Mouse (Mus musculus) neural tube, embryonic 14.5 days (tissue): ENCODE data around the gene Tnfaip1. TPM values are rescaled to one million over a fixed set of nuclear protein-coding genes. Genes with fewer than 3 reads are reported as not detected.
"Not testable (repeated sequence)": the region's sequence is repeated elsewhere in the genome, so short reads cannot be mapped to it uniquely, and the experiment has no call there.

Experiments used
- ATAC-seq: fragments of 200-750 bp; cut with Nextera tagmentation; 2 replicates; pipeline ENCODE4 v1.8.0; 2017; ENCODE audit warnings: low read depth, mild to moderate bottlenecking, moderate TSS enrichment, moderate library complexity
- H3K27ac ChIP-seq: fragments of 300-500 bp; sonication (generic); 2 replicates; pipeline ENCODE4 v1.5.1; 2014; ENCODE audit warnings: low read depth, mild to moderate bottlenecking, control low read depth, low read length, moderate library complexity, mixed read lengths
- H3K27me3 ChIP-seq: fragments of 300-500 bp; sonication (generic); 2 replicates; pipeline ENCODE4 v1.6.1; 2014; ENCODE audit warnings: low read length; ENCODE audit not compliant: control insufficient read depth, insufficient read depth
- H3K36me3 ChIP-seq: fragments of 300-500 bp; sonication (generic); 2 replicates; pipeline ENCODE4 v1.6.1; 2014; ENCODE audit warnings: low read length, mixed read lengths; ENCODE audit not compliant: control insufficient read depth, insufficient read depth
- H3K4me1 ChIP-seq: fragments of 300-500 bp; sonication (generic); 2 replicates; pipeline ENCODE4 v1.6.1; 2014; ENCODE audit warnings: low read length; ENCODE audit not compliant: control insufficient read depth, insufficient read depth
- H3K4me2 ChIP-seq: fragments of 300-500 bp; sonication (generic); 2 replicates; pipeline ENCODE4 v1.6.1; 2014; ENCODE audit warnings: mild to moderate bottlenecking, low read depth, low read length, control low read depth
- H3K4me3 ChIP-seq: fragments of 300-500 bp; sonication (generic); 2 replicates; pipeline ENCODE4 v1.5.1; 2014; ENCODE audit warnings: low read depth, low read length, control low read depth, mixed read lengths
- H3K9ac ChIP-seq: fragments of 300-500 bp; sonication (generic); replicated peaks from 2 replicates; pipeline ENCODE4 v1.6.1; 2014; ENCODE audit warnings: low read depth, mild to moderate bottlenecking, control low read depth, low read length, mixed read lengths
- H3K9me3 ChIP-seq: fragments of 300-500 bp; sonication (generic); 2 replicates; pipeline ENCODE4 v1.6.1; 2016; ENCODE audit warnings: low read length; ENCODE audit not compliant: control insufficient read depth
- WGBS: fragments of 180-500 bp; shearing (Covaris S2); extraction: QIAGEN DNeasy Blood & Tissue Kit; methylation state at CpG from one replicate; pipeline ENCODE4 v1.1.7; 2014; 5-methylcytosine and 5-hydroxymethylcytosine counted together
- polyA plus RNA-seq: library from polyadenylated mRNA; unstranded; fragments of >200 nt; fragmentation: Nextera tagmentation; extraction: Ambion mirVana; gene quantifications from 2 replicates; pipeline ENCODE4 v1.2.1, GENCODE M21; 2014

Tnfaip1 gene
- 49.3 and 55.0 TPM in 2 replicates for polyA plus RNA-seq

DNA sequence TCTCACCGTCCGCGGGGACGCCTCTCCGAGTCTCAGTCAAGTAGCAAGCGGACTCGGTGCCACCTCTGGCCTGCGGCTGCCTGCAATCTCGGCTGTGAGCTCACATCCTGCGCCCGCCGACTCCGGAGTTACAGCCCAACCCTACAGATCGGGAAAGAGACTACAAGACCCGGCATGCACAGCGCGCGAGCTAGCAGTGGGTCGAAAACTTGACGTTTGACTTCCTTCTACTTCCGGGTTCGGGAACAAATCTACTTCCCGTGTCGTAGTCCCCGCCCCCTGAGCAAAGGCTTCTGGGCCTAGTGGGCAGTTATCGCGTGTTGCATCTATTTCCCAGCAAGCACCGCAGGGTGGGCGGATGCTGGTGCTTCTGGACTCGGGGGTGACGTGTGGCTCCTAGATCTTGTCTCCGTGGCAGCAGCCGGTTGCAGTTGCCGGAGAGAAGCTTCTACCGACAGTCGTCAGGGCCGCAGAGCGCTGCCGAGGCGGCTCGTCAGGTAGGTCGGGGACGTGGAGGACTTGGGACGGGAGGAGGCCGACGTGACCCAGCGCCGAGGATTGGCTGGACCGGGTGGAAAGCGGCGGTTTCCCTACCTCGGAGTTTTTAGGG lies at the start of gene Tnfaip1, which contains the start of gene Ift20:
TSS of gene Tnfaip1 (minus strand) at position 253 of the 610 bp plus-strand sequence.
TSS of gene Ift20 (plus strand) at position 282 of the 610 bp plus-strand sequence.
- Histone ChIP-seq H3K4me2 (peak within 1 kb of the TSS; percentile 83), H3K9me3 (no peaks in the 10 kb centered on the region), H3K9ac (peak within 1 kb of the TSS; percentile 72), H3K27ac (peak within 1 kb of the TSS; percentile 87), H3K4me1 (peaks cover 18% of the 10 kb centered on the region), H3K36me3 (peaks cover 13% of the 10 kb centered on the region; the same call in 1 of the 2 replicates), H3K4me3 (peak within 1 kb of the TSS; percentile 66), H3K27me3 (no peaks in the 10 kb centered on the region)
- peak; percentile 98 for ATAC-seq
- WGBS, result under 1% methylated on average over 52 of the region's 52 CpGs

DNA sequence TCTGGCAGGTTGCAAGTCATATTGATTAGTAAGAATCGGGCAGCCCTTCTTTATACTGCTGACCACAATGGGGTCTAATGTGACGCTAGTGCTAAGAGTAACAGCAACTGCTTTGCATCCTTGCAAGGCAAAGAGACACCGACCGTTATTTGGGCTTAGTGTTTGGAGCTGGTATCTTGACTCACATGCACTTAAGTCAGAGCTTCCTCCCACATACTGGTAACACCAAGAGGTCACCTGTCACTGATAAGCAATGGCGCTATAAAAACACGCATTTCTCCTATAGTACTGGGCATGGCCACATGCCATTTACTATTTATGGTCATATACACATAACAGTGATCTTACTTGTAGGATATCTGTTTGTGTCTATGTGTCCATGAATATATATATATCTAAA lies 46.7 kb upstream of the Tnfaip1 start:
- WGBS, result 89% methylated on average over 6 of the region's 6 CpGs
- Histone ChIP-seq H3K4me2 (no peak overlapping the region), H3K4me3 (no peak overlapping the region), H3K9ac (no peak overlapping the region), H3K27me3 (no peaks in the 10 kb centered on the region), H3K36me3 (peaks cover 24% of the 10 kb centered on the region; the same call in 1 of the 2 replicates), H3K4me1 (no peaks in the 10 kb centered on the region), H3K9me3 (no peaks in the 10 kb centered on the region), H3K27ac (no peak overlapping the region)
- no peak for ATAC-seq

DNA sequence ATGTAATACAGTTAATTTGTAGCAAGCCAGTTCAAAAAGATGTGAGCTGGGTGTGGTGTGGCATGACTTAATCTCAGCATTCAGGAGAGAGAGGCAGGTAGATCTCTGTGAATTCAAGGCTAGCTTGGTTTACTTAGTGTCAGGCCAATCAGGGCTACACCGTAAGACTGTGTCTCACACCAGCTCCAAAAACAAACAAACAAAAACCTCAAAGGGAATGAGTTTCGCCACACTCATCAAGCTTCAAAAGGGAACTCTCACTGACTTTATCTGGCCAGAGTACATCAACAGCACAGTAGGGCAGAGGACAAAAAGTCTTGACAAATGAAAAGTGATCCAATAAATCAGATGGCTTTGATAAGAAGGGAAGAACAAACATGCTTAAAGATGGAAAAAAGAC lies 38.8 kb upstream of the Tnfaip1 start:
- H3K27ac ChIP-seq, result no peak overlapping the region
- no peak overlapping the region for H3K4me2 ChIP-seq
- H3K4me1 ChIP-seq, result no peaks in the 10 kb centered on the region
- H3K9me3 ChIP-seq, result no peaks in the 10 kb centered on the region
- WGBS, result 65% methylated on average over 2 of the region's 2 CpGs
- H3K4me3 ChIP-seq, result no peak overlapping the region
- ATAC-seq, result no peak
- H3K9ac ChIP-seq, result no peak overlapping the region
- H3K27me3 ChIP-seq, result no peaks in the 10 kb centered on the region
- peaks cover 21% of the 10 kb centered on the region for H3K36me3 ChIP-seq

DNA sequence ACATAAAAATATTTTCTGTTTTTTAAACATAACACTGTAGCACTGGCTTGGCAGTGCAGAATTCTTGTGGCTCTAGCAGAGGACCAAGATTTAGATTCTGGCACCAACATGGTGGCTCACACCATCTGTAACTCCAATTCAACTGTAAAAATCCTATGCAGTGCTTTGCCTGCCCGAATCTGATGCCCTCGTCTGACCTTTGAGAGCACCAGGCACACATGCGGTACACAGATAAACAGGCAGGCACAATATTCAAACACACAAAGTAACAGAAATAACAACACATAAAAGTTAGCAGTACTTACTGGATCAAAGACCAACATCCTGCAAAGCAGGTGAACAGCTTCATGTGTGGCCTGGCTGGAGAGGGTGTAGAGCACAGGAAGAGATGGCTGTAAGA lies 38.4 kb upstream of the Tnfaip1 start:
- Histone ChIP-seq H3K9ac (no peak overlapping the region), H3K27ac (no peak overlapping the region), H3K36me3 (peaks cover 21% of the 10 kb centered on the region), H3K4me1 (no peaks in the 10 kb centered on the region), H3K4me3 (no peak overlapping the region), H3K27me3 (no peaks in the 10 kb centered on the region), H3K4me2 (no peak overlapping the region), H3K9me3 (no peaks in the 10 kb centered on the region)
- WGBS, result 89% methylated on average over 3 of the region's 3 CpGs
- ATAC-seq, result no peak

DNA sequence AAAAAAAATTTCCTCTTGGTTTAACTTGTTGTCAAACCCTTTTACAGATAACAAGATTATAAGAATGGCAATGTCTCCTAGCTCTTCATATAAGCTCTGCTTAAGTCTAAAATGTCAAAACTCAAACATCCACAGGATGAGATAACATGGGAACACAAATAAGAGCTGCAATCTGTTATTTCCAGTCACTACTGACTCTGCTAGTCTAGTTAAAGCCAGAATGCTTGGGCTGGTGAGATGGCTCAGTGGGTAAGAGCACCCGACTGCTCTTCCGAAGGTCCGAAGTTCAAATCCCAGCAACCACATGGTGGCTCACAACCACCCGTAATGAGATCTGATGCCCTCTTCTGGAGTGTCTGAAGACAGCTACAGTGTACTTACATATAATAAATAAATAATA lies 37.9 kb upstream of the Tnfaip1 start:
- ATAC-seq, result not testable (repeated sequence)

DNA sequence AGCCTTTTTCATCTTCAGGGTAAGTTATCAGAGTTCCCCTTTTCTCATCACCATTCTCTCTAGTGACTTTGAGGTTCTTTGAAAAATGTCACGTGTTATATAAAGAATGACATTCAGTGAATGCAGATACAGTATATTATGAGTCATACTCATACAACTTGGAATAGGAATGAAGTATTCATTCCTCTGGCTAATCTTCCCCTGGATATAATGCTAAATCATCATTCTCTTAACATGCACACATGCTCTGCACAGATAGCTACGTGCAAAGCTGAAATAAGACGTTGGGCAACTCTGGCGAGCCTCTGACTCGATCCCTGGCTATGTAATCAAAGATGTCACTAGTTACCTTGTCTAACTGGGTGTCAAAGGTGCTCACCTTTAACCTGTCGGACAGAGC lies 35.7 kb upstream of the Tnfaip1 start:
- H3K4me2 ChIP-seq, result no peak overlapping the region
- H3K4me3 ChIP-seq, result no peak overlapping the region
- 97% methylated on average over 6 of the region's 6 CpGs for WGBS
- no peaks in the 10 kb centered on the region for H3K4me1 ChIP-seq
- no peak overlapping the region for H3K9ac ChIP-seq
- ATAC-seq, result no peak
- H3K27ac ChIP-seq, result no peak overlapping the region
- no peaks in the 10 kb centered on the region for H3K27me3 ChIP-seq
- peaks cover 15% of the 10 kb centered on the region for H3K36me3 ChIP-seq
- H3K9me3 ChIP-seq, result no peaks in the 10 kb centered on the region

More for the DNA sequence above, 37.9 kb upstream of the Tnfaip1 start:
- H3K9me3 ChIP-seq, H3K4me3 ChIP-seq, H3K27ac ChIP-seq, H3K9ac ChIP-seq, H3K4me2 ChIP-seq, H3K4me1 ChIP-seq, H3K27me3 ChIP-seq: not testable (repeated sequence)
- 94% methylated on average over 3 of the region's 4 CpGs for WGBS
- H3K36me3 ChIP-seq, result peaks cover 17% of the 10 kb centered on the region

DNA sequence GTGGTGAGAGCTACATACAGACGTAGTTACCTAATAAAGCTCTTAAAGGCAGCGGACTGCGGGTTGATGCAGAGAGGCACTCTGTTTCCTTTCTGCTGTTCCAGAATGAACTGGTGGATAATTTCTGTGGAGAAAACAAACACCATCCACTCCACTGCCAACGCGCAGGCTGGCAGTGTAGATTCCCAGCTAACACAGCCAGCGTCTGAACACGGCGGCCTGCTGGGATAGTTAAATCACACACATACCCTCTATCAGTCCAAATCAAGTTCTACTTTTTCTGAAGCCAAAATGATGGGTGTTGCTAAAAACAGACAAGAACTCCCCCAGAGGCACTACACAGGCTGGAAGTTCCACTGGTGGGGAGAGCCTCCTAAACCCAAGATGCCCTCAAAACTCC lies 35.3 kb upstream of the Tnfaip1 start:
- Histone ChIP-seq H3K4me3 (no peak overlapping the region), H3K27ac (no peak overlapping the region), H3K27me3 (no peaks in the 10 kb centered on the region), H3K4me2 (no peak overlapping the region), H3K9ac (no peak overlapping the region), H3K9me3 (no peaks in the 10 kb centered on the region), H3K4me1 (no peaks in the 10 kb centered on the region), H3K36me3 (peaks cover 15% of the 10 kb centered on the region)
- no peak for ATAC-seq
- 93% methylated on average over 8 of the region's 8 CpGs for WGBS

DNA sequence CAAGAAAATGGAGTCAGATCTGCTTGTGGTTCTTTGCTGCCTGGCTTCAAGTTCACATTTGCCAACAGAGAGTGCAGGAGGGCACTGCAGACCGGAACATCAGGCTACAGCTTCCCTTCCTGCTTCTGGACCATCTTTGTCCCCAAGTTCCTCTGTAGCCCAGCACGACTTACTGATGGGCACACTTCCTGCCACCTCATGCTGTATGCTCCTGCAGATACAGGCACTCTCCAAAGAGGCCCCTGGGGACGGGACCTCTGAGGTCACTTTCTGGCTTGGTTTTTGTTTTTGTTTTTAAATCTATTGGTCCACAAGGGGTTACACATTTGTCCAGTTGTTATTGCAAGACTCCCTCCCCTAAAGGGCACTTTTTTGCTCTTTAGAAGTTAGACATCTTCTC lies 33.7 kb upstream of the Tnfaip1 start:
- 75% methylated on average over 3 of the region's 3 CpGs for WGBS
- H3K27ac ChIP-seq, result no peak overlapping the region
- no peaks in the 10 kb centered on the region for H3K9me3 ChIP-seq
- no peak overlapping the region for H3K9ac ChIP-seq
- H3K36me3 ChIP-seq, result peaks cover 15% of the 10 kb centered on the region
- H3K27me3 ChIP-seq, result no peaks in the 10 kb centered on the region
- H3K4me3 ChIP-seq, result no peak overlapping the region
- no peak overlapping the region for H3K4me2 ChIP-seq
- ATAC-seq, result no peak
- H3K4me1 ChIP-seq, result no peaks in the 10 kb centered on the region

DNA sequence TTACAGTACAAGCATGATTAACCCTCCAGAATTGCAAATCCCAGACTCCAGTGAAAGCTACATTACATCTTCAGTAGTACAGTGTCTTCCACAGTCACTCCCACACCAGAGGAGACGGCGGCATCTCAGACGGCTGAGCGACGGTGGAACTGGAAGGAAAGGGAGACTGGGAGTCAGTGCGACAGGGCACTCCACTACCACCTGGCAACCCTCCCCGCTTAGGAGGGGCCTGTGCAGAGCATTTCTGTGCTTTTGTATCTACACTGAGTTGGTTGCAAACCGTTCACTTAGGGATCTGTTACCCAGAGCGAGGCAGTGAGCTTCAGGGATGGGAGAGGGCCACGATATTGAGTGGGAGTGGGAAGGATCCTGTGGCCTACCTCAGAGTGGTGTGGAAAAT lies 32.7 kb upstream of the Tnfaip1 start:
- 92% methylated on average over 10 of the region's 10 CpGs for WGBS
- Histone ChIP-seq H3K9ac (no peak overlapping the region), H3K9me3 (no peaks in the 10 kb centered on the region), H3K4me1 (no peaks in the 10 kb centered on the region), H3K36me3 (peaks cover 15% of the 10 kb centered on the region), H3K4me2 (no peak overlapping the region), H3K4me3 (no peak overlapping the region), H3K27ac (no peak overlapping the region), H3K27me3 (no peaks in the 10 kb centered on the region)
- no peak for ATAC-seq
